Mouse (Mus musculus) testis, adult 2 months (tissue): ENCODE results near the gene Ninj2. TPM values are rescaled to one million over a fixed set of nuclear protein-coding genes. Genes with fewer than 3 reads are reported as not detected.

Experiments used
- H3K27ac ChIP-seq: fragments of 200-500 bp; 2 replicates; pipeline ENCODE4 v1.5.1; 2012; ENCODE audit warnings: low read depth, low read length; ENCODE audit not compliant: control insufficient read depth, insufficient read depth
- H3K27me3 ChIP-seq: fragments of 200-500 bp; 2 replicates; pipeline ENCODE4 v1.6.1; 2012; ENCODE audit warnings: mild to moderate bottlenecking, low read length, moderate library complexity; ENCODE audit not compliant: control insufficient read depth, insufficient read depth
- H3K36me3 ChIP-seq: fragments of 200-500 bp; 2 replicates; pipeline ENCODE4 v1.6.1; 2012; ENCODE audit warnings: mild to moderate bottlenecking, low read length; ENCODE audit not compliant: control insufficient read depth, insufficient read depth
- H3K4me1 ChIP-seq: fragments of 200-500 bp; 2 replicates; pipeline ENCODE4 v1.6.1; 2012; ENCODE audit warnings: low read length; ENCODE audit not compliant: control insufficient read depth, insufficient read depth
- H3K4me3 ChIP-seq: fragments of 200-500 bp; 2 replicates; pipeline ENCODE4 v1.5.1; 2012; ENCODE audit warnings: low read depth, mild to moderate bottlenecking, low read length, moderate library complexity, mixed read lengths; ENCODE audit not compliant: control insufficient read depth
- CTCF ChIP-seq: fragments of 200-500 bp; IDR thresholded peaks from 2 replicates; pipeline ENCODE4 v1.5.1; 2012; ENCODE audit warnings: low read depth, mild to moderate bottlenecking, inconsistent platforms, low read length, moderate library complexity; ENCODE audit not compliant: control insufficient read depth, insufficient read depth, insufficient replicate concordance
- POLR2A ChIP-seq: fragments of 200-500 bp; IDR thresholded peaks from 2 replicates; pipeline ENCODE4 v1.6.1; 2012; ENCODE audit warnings: low read depth, mild to moderate bottlenecking, inconsistent platforms, low read length, moderate library complexity; ENCODE audit not compliant: control insufficient read depth
- polyA plus RNA-seq: library from polyadenylated mRNA; depleted of rRNA; stranded (reverse); fragments of >200 nt; gene quantifications from 2 replicates; pipeline ENCODE4 v1.2.3, GENCODE M21; 2012

The Ninj2 gene
- polyA plus RNA-seq, 1 experiment = 0.17 TPM

DNA sequence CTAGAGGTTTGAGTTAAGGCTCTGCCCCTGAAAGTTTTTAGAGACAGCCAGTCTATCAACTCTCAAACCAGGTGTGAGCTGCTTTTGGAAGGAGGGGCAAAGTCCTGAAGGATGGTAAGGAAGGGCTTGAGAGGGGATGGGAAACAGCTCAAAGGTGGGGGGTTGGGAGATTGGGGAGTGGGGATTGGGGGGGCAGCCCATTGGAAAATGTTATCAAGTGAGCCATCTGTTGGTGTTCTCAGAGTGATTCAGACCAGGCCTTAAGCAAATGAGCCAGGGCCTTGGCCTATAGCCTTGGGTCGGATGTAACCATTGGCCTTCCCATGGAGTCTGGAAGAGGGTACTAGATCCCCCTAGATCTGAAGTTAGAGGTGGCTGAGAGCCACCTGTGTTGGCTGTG is 100.6 kb downstream of the Ninj2 start:
- H3K36me3 ChIP-seq = no peaks in the 10 kb centered on the region
- no peaks in the 10 kb centered on the region for H3K27me3 ChIP-seq
- H3K27ac ChIP-seq = peak overlapping the region; percentile 50; the same call in 1 of the 2 replicates
- no peak for TF ChIP-seq POLR2A
- TF ChIP-seq CTCF = no peak
- H3K4me3 ChIP-seq = no peak overlapping the region
- H3K4me1 ChIP-seq = peaks cover 13% of the 10 kb centered on the region

DNA sequence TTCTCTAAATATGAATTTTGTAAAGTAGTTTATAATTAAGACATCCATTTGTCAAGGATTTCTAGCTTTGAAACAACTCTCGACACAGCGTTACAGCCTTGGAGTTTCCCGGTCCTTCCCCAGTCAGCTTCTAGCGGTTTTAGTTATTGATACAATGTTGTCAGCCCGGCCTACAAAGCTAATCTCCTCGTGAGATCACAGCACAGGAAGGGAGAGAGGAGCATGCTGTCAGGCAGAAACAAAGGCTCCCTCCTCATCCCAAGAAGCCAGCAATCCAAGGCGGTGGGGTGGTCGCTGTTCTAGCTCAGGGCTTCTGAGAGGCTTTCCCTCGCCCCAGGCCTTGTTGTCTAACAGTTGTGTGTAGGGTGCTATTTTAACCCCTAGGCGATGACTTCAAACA is 101.2 kb downstream of the Ninj2 start:
- TF ChIP-seq CTCF (no peak), POLR2A (peak; percentile 12; the same call in 1 of the 2 replicates)
- H3K36me3 ChIP-seq = no peaks in the 10 kb centered on the region
- no peaks in the 10 kb centered on the region for H3K27me3 ChIP-seq
- H3K4me1 ChIP-seq = peaks cover 12% of the 10 kb centered on the region
- no peak overlapping the region for H3K4me3 ChIP-seq
- no peak overlapping the region; the same call in 1 of the 2 replicates for H3K27ac ChIP-seq

DNA sequence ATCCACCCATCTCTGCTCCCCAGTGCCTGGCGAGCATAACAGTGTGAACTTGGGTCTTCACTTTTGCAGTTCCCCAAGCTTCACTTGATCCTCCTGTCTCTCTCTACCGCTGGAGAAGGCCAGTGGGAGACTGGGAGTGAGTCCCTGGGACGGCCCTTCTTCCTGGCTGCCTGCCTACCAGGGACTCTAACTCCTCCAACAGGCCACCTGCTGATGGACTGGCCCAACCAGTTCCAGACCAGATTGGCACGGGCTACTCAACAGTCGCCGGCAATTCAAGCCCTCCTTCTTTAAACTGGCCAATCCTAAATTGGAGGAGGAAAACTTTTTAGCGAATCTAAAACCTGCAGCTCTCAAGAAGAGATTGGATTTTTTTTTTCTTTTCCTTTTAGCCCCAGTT is 101.8 kb downstream of the Ninj2 start:
- Histone ChIP-seq H3K36me3 (no peaks in the 10 kb centered on the region), H3K27me3 (no peaks in the 10 kb centered on the region), H3K4me3 (no peak overlapping the region), H3K4me1 (peaks cover 12% of the 10 kb centered on the region), H3K27ac (peak overlapping the region; percentile 36; the same call in 1 of the 2 replicates)
- TF ChIP-seq POLR2A (peak; percentile 24; the same call in 1 of the 2 replicates), CTCF (no peak)

DNA sequence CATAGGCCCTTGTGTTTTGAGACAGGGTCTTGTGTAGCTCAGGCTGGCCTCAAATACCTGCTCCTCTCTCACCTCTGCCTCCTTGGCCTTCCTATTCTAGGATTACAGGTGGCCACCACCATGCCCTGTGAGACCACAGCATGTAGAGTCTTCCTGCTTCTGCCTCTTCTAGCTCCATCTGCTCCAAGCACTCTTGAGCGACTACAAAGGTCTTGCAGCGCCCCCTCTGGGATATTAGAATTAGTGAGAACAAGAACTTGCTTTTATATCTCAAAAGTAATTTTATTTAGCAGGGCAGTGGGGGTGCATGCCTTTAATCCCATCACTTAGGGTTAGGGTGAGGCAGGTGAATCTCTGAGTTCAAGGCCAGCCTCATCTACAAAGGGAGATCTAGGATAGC is 103.7 kb downstream of the Ninj2 start:
- H3K36me3 ChIP-seq = no peaks in the 10 kb centered on the region
- no peaks in the 10 kb centered on the region for H3K27me3 ChIP-seq
- no peak overlapping the region for H3K27ac ChIP-seq
- H3K4me3 ChIP-seq = no peak overlapping the region
- TF ChIP-seq CTCF = no peak
- TF ChIP-seq POLR2A = no peak
- peaks cover 4% of the 10 kb centered on the region for H3K4me1 ChIP-seq

DNA sequence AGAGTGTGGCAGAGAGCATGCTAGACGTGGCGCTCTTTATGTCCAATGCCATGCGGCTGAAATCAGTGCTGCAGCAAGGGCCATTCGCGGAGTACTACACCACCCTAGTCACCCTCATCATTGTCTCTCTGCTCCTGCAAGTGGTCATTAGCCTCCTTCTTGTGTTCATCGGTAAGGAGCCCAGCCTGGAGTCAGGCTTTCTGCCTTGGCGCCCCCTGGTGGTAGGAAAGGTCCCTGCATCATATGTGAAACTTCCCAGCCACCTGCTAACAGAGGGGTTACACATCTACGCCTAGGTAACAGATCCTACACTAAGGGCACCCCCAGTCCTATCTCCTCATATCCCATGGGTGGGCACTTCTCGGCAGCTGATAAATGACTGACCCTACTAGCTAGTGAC is 104.8 kb downstream of the Ninj2 start:
- H3K27me3 ChIP-seq = no peaks in the 10 kb centered on the region
- H3K36me3 ChIP-seq = no peaks in the 10 kb centered on the region
- TF ChIP-seq CTCF (peak; percentile 97), POLR2A (no peak)
- H3K4me1 ChIP-seq = no peaks in the 10 kb centered on the region
- H3K27ac ChIP-seq = no peak overlapping the region
- H3K4me3 ChIP-seq = no peak overlapping the region

DNA sequence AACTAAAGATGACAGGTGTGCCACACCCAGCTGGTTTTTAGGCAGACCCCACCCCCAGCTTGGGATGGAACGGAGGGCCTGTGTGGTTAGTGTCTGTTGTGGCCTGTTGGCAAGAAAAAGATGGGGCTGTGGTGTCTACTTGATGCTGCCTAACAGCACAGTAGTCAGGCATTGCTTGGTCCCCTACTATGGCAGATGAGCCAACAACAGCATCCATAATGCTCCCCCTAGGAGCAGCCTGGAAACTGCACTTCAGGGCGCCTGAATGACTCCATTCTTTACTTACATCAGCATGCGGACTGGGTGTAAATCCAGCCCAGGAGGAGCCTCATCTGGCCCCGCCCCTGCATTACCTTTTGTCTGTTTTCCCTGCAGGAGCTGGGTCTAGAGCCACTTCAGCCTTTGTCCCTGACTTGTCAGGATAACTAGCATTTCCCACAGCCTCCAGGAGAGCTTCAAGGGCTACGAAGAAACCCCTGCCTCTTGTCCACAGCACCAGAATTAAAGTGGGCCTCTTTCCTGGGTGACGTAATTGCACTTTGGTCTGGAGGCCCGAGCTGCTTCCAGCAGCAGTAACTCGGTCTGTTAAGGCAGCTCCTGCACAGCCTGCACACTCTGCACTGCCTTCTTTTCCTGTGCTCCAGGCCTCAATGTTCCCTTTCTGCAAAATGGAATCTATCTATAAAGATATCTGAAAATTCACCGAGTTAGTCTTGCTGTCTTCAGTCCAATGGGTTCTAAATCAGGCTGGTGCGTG is 106.7 kb downstream of the Ninj2 start:
- Histone ChIP-seq H3K36me3 (no peaks in the 10 kb centered on the region), H3K4me1 (no peaks in the 10 kb centered on the region), H3K4me3 (no peak overlapping the region), H3K27me3 (no peaks in the 10 kb centered on the region), H3K27ac (no peak overlapping the region)
- TF ChIP-seq CTCF (no peak), POLR2A (no peak)

DNA sequence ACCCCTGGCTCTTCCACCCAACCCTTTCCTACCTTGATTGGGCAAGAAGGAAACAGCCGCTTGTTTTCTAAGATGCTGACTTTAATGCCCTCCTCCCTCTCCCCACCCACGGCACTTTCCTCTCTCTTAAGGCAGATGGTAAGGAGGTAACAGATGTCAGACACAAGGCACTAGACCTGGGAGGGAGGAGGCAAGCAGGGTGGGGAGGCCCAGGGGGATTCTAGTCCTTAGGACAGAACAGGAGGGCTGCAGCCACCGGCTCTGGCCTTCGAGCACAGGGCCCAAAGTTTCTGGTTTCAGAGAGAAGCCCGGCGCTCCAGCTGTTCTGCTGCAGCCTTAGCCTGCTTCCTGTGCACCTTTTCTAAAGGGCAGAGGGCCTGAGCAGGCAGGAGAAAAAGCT is 108.8 kb downstream of the Ninj2 start:
- no peaks in the 10 kb centered on the region for H3K36me3 ChIP-seq
- H3K27ac ChIP-seq = no peak overlapping the region
- H3K27me3 ChIP-seq = no peaks in the 10 kb centered on the region
- no peak overlapping the region for H3K4me3 ChIP-seq
- TF ChIP-seq CTCF (no peak), POLR2A (no peak)
- no peaks in the 10 kb centered on the region for H3K4me1 ChIP-seq
